Mouse (Mus musculus): Measurements from ENCODE around the gene Ppp1r12b.

Ppp1r12b gene

GRCm38 (mm10) chr1:134791456-134791855, 164.3 kb downstream of the Ppp1r12b start:
- DNase-seq (ENCODE audit: low read depth) = no peak

GRCm38 (mm10) chr1:134790716-134791439, 164.9 kb downstream of the Ppp1r12b start:
- DNase-seq (ENCODE audit: low read depth) = no peak

- DNase-seq (ENCODE audit: low read depth) = no peak
Observed at GRCm38 (mm10) chr1:134788096-134788495, 167.6 kb downstream of the Ppp1r12b start.

- no peak for DNase-seq (ENCODE audit: low read depth)
Observed at GRCm38 (mm10) chr1:134784911-134785310, 170.8 kb downstream of the Ppp1r12b start.

- no peak for DNase-seq (ENCODE audit: low read depth)
Observed at GRCm38 (mm10) chr1:134784481-134784880, 171.3 kb downstream of the Ppp1r12b start.

GRCm38 (mm10) chr1:134783958-134784357, 171.8 kb downstream of the Ppp1r12b start:
- DNase-seq (ENCODE audit: low read depth) = no peak

- no peak for DNase-seq (ENCODE audit: low read depth)
Observed at GRCm38 (mm10) chr1:134782797-134783196, 172.9 kb downstream of the Ppp1r12b start.

GRCm38 (mm10) chr1:134777936-134778548, 177.7 kb downstream of the Ppp1r12b start:
- no peak for DNase-seq (ENCODE audit: low read depth)

- no peak for DNase-seq (ENCODE audit: low read depth)
Observed at GRCm38 (mm10) chr1:134777201-134777885, 178.4 kb downstream of the Ppp1r12b start.

GRCm38 (mm10) chr1:134775631-134776030, 180.1 kb downstream of the Ppp1r12b start:
- DNase-seq (ENCODE audit: low read depth) = no peak

- DNase-seq (ENCODE audit: low read depth) = no peak
Observed at GRCm38 (mm10) chr1:134774728-134775287, 180.9 kb downstream of the Ppp1r12b start.

- DNase-seq (ENCODE audit: low read depth) = no peak
Observed at GRCm38 (mm10) chr1:134774247-134774646, 181.5 kb downstream of the Ppp1r12b start.

GRCm38 (mm10) chr1:134773256-134773655, 182.5 kb downstream of the Ppp1r12b start:
- no peak for DNase-seq (ENCODE audit: low read depth)

- DNase-seq (ENCODE audit: low read depth) = no peak
Observed at GRCm38 (mm10) chr1:134772821-134773220, 182.9 kb downstream of the Ppp1r12b start.

GRCm38 (mm10) chr1:134771999-134772398, 183.7 kb downstream of the Ppp1r12b start:
- DNase-seq (ENCODE audit: low read depth) = no peak

GRCm38 (mm10) chr1:134771353-134771752, 184.4 kb downstream of the Ppp1r12b start:
- no peak for DNase-seq (ENCODE audit: low read depth)

- DNase-seq (ENCODE audit: low read depth) = no peak
Observed at GRCm38 (mm10) chr1:134770312-134770711, 185.4 kb downstream of the Ppp1r12b start.

GRCm38 (mm10) chr1:134766448-134766847, 189.3 kb downstream of the Ppp1r12b start:
- no peak for DNase-seq (ENCODE audit: low read depth)

- DNase-seq (ENCODE audit: low read depth) = no peak
Observed at GRCm38 (mm10) chr1:134764831-134765458, 190.8 kb downstream of the Ppp1r12b start.

GRCm38 (mm10) chr1:134763776-134764438, 191.8 kb downstream of the Ppp1r12b start:
- DNase-seq (ENCODE audit: low read depth) = no peak

GRCm38 (mm10) chr1:134763250-134763649, 192.5 kb downstream of the Ppp1r12b start:
- no peak for DNase-seq (ENCODE audit: low read depth)

GRCm38 (mm10) chr1:134761534-134761933, 194.2 kb downstream of the Ppp1r12b start:
- no peak for DNase-seq (ENCODE audit: low read depth)

Measured in induced T-regulatory cell, adult 2 months (primary cell).